Mouse (Mus musculus) right cerebral cortex, postnatal 36 days (tissue): ENCODE measurements around the gene Arhgap10.

ENCODE experiments used
- DNase-seq, 2 experiments: peaks; one replicate each; pipeline ENCODE4 v3.0.0; 2022; ENCODE audit warnings: low spot score in 2 of 2, mixed read lengths in 1 of 2

Gene Arhgap10

DNA sequence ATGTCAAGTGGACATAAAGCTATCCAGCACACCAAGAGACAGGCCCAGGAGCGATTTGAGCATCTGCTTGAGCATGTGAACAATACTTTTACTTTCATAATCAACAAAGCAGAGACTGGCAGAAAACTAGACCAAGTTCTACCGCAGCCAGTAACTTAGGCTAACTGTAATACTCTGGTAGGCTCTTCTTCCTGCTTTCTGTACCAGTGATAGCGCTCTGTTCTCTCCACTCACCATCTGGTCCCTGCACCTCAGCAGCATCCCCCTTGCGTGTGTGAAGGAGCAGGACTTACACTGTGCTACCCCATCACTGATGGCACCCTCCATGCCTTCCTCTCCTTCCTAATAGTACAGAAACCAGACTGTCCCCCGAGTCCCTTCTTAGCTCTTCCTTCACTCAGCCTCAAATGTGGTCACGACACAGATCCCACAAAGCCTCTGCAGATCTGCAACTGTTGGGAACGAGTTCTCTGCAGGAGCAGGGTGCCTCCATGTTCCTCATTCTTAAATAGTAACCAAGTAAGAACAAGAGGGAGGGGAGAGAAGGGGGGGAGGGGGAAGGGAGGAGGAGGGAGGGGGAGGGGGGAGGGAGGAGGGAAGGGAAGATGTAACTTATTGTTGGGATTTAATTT lies 235.0 kb downstream of the Arhgap10 start:
- no peak for DNase-seq

DNA sequence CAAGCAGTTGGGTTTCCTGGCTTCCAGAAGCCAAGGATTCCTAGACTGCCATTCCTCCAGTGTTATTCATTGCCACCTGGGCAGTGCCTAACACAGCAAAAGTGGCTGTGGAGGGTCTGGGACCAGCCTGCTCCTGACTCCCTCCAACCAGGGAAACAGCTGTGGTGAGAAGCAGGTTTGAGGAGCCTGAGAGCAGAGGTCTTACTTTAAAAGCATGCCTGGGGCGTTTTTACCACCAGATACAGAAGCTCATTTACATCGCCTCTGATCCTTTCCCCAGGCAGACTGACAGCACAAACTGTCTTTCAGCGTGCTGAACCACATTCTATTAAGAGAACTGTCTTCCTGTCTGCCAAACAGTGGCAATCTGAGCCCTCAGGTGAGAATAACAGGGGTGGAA lies 237.8 kb downstream of the Arhgap10 start:
- no peak for DNase-seq

DNA sequence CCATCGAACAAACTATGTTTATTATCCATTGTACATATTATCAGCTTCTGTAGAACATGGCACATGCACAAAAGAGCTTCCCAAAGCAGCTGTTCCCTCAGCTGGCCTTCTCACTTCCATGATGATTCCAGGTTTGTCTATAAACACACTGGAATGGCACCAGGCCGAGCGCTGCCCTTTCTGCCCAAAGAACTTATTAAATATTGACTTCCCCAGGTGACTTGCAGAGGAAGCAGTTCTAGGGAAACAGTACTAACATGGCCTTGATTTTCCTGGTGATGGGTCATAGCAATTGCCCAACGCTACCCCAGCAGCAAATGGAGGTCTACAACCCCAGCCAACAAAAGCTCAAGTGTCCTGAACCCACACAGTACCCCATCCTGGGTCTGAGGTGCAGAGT lies 239.5 kb downstream of the Arhgap10 start:
- DNase-seq, result no peak

DNA sequence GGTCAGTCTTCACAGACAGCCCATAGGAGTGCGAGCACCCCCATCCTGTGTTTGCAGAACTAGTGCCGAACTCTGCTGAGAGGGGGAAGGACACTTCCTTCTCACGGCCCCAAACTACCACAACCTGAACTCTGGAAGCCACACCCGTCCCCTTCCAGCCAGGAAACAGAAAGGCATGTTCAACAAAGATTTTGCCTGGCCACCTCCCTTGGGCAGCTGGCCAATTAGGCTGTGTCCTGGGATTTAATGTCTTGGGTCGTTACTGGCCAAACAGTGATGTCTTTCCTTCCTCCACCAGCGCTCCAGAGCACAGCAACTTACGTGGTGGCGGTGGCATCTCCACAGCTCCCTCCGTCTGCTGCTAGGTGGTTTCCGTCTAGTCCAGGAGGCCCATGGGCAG lies 240.9 kb downstream of the Arhgap10 start:
- no peak for DNase-seq

DNA sequence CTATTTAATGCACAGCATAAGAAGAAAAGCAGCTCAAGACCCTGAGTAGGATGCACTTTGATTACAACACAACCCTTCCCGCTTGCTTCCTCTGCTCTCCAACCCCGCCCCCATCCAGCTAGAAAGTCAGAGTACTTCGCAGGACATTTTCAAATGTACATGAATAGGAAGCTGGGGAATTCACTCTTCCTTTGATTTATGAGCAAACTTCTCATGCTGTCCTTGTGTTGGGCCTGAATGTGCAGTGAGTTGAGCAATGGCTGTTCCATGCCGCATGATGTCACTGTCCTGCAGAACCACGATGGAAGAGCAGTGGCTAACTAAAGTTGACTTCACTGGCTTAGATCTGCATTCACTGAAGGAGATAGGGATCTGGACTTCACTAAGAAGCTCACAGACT lies 242.2 kb downstream of the Arhgap10 start:
- DNase-seq, result no peak

DNA sequence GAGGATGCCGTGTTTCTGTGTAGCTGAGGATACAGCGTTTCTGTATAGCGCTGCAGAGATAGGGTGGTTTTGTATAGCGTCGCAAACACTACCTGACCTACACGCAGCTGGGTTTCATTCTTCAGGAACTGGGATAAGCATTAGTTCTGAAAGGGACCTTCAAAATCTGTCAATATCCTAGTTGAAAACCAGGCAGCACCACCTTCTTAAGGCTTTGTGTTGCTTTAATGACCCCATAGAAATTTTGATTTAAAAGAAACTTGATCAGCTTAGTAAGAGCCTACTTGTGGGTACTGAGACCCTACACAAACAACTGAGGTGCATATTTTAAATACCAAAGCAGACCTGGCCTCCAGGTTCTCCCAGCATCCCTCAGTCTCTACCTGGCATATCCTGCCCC lies 245.6 kb downstream of the Arhgap10 start:
- DNase-seq, result no peak

DNA sequence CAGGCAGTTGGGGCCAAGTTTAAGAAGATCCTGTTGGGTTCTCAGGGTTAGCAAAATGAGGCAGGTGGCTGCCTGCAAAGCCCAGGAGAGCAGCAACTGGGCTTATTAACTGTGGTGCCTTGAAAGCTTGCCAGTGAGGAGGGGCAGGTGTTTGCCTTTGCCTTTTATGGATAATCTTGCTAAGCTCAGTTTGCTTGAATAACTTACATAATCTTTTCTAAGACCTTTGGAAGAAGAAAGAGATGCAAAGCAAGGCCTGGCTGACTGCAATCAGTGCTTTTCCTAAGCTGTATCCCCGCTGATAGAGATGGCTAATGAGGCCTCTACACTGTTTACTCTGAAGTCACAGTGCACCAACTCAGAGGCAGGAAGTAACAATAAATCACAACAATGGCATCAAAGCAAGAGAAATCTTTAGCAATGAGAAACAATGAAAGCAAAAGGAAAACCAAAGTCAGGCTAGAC lies 249.8 kb downstream of the Arhgap10 start:
- DNase-seq, result no peak

DNA sequence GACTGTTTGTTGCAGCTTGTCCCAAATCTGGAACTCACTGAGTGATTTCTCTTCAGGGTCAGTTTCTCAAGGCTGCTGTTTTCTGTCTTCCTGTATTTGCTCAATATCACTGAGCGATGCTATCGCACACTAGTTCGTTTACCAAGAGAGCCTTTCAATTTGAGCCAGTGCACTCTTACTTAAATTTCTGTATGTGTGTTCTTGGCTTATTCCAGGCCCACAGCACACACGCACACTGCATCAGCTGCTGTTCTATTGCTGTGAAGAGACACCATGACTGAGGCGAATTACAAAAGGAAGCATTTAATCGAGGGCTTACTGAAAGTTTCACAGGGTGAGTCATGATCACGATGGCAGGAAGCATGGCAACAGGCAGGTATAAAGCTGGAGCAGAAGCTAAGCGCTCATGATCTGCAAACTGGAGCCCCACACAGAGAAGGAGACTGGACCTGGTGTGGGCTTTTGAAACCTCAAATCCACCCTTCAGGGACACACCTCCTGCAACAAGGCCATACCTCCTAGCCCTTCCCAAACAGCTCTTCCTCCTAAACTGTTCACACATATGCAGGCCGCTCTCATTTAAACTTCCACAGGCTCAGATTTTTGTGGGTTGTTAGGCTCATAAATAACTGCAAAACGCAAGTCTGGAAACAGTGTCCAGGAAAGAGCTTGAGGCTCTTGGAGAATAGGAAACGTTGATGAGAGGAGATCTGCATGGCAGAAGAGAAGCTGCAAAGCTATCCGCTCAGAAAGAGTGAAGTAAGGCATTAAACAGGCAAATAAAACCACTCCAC lies 255.3 kb downstream of the Arhgap10 start:
- DNase-seq, result no peak

DNA sequence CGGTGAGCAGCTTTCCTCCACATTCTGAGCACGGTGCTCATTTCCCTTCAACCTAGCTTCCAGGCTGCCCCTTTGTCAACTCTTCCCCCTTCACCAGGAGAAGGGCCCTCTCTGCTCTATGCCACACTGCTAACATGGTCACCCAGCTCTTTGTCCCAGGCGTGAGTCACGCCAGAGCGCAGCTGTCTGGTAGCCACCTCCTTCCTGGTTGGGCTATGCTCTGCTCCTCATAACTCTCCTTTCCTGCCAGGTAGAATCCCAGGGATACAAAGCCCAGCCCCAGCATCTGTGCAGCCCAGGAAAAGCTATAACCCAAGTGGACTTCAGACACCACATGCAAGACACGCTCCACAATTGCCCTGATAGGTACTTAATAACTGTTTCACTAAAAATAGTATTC lies 256.5 kb downstream of the Arhgap10 start:
- no peak for DNase-seq

DNA sequence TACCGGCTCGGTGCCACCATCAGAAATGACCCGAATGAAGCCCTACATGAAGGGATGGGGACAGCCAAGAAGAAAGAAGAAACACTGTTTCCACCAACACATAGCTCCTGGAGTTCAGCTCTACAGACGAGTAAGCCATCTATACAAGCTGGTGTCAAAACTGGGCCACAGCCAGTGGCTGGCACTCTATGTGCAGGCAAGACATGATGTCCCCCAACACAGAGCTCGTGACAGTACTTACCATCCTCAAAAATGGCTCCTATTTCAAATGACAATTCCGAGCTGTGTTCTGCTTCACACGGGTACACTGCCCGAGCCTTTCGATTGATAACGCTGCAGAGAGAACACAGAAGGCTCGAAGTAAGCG lies 260.7 kb downstream of the Arhgap10 start:
- peak in 1 of 2 experiments; percentile 34 for DNase-seq

DNA sequence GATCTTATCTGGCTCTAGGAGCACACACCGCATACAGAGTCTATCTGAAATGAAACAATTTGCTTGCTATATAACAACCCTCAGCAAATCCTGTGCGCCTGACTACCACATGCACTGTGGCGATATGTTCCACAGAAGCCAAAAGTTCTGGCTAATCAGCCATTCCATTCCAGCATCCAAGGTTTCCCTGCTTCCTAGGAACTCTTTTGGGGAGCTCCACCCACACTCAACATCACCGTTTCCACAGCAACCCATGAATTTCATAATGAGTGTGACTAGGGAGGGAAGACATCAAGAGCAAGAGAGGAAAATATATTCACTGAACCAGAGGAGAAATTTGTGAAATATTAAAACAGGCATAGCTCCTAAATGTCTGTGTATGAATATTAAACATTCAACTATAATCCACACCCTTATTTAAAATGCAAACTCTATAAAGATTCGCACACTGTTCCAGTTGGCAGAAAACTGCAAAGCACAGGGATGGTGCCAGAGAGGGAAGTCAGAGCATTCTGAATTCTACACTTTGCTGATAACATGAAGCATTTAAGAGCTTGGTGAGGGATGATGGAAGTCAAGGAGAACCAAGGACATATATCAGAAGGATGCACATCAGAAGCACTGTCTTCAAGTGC lies 261.2 kb downstream of the Arhgap10 start:
- DNase-seq, result peak; percentile 47 to 71

DNA sequence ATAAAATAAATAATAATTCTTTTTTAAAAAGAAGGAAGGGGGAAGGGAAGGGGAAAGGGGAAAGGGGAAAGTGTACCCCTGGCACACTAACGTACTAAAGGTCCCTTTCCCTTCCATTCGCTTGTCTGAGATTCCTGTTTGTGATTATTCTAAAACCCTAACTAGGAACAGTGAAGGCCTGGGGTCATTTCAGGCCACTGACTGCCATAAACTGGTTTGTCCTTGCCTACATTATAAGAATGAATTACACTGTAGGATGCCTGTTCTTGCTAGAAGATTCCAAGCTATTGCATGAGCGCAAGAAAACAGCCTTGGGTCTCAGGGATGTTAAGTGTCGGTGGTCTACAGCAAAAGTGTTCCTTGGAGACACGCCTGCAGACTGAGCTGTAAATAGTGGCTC lies 263.3 kb downstream of the Arhgap10 start:
- no peak for DNase-seq

DNA sequence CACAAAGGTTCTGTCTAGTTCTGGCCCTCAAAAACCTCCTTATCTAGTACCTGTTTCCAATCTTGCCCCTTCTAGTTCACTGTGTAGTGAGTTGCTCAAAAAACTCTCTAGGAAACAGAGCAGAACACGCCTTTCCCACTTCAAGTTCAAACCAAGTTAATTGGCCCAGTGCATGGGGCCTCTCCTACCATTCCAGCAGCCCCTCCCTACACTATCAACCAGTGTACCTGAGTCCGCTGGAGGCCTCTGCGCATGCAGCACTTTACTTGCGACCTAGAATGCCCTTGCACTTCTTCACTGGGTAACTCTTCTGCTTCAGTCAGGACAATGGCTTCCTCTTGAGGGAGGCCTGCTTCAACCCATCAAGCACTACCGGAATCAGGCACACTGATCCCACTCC lies 266.6 kb downstream of the Arhgap10 start:
- no peak for DNase-seq

DNA sequence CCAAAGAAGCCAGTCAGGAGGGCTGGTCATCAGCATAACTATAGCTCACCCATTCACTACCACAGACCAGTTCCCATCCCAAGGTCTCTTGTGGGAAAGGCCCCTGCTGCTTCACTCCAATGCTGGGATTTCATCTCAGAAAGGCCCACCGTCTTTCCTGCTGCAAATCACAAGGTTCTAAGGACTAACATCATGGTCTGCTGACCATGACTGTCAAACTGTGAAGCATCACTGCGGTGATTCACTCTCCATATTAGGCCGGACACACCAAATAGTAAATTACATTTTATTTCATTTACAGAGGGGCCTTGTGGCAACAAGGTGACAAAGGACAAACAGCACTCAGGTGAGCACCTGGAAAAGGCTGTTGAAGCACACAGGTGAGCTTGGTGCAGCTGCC lies 267.7 kb downstream of the Arhgap10 start:
- DNase-seq, result no peak

DNA sequence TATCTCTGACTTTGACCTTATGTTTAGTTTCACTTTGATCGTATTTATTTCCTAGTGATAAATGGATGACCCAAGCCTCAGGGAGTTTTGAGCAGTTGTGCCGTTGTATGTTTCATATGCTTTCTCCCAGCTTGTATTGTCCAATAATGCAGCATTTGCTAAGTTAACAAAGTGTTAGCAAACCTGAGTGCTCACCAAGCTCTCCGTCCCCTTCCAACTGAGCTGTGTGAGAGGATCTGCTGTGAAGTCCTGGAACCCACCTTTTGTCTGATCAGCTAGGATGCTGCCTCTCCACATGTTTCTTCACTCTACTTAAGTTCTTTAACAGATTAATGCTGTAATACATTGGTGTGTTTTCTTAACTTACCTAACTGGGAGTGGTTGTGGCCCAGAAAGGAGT lies 276.4 kb downstream of the Arhgap10 start:
- no peak for DNase-seq

DNA sequence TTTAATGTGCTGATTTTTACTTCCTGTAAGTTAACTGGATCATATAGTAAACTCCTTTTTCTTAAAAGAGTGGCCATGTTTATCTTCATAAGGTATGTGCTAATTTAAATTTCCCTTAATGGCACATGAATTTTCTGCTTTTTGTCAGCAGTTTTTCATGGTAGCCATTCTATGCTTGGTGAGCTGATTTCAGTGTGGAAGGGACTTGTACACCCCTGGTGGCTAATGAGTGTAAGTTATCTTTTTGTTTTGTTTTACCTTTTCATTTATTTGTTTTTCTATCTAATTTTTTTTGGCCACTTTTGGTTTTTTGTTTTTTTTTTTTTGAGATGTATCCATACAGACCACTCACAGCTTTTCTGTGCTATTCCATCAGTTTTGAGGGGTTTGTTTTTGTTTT lies 278.3 kb downstream of the Arhgap10 start:
- DNase-seq, result no peak

DNA sequence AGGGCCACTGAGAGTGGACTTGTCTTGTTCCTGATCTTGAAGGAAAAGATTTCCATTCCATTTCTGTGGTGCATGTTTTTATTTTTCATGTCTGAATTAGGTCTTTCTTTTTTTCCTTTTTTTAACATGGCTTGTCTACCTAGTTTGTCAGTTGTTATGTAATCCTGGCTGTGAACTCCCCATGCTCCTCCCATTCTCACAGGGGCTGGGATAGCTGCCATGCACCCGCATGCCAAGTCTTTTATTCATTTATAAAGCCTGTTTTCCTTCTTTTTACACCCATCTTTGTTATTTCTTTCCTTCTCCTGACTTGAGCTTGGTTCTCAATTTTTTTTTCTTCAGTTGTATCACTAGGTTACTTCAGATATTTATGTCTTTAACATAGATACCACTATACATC lies 281.1 kb downstream of the Arhgap10 start:
- no peak for DNase-seq

DNA sequence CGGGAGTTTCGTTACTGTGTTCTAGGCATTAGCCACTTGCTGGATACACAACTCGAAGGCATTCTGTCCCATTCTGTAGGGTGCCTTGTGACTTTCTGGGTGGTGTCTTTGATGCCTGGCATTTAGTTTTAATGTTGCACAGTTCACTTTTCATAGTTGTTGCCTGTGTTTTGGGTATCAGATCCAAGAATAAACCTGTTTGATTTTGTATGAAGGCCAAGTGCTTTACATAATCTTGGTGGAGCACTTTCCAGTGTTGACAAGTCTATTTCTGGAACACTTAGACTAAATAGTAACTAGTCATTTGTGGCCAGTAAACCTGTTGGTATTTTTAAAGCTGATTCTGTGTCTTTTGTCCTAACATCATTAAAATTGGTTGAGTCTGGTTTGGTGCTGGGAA lies 285.3 kb downstream of the Arhgap10 start:
- DNase-seq, result no peak

DNA sequence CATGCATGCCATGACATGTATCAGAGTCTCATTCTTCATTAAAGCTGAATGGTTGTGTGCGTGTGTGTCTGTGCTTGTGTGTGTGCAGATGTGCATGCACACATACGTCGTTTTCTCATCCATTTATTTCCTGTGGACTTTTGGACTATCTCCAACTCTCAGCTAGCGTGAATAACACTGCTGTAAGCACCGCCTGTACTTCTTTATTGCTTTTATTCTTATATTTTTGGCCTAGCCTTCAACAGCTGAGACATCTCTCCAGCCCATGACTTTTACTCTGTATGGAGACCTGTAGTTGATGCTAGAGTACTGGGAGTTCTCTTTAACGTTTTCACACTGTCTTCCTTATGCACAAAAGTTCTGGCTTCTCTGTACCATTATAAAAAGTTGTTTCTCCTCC lies 285.9 kb downstream of the Arhgap10 start:
- DNase-seq, result no peak

DNA sequence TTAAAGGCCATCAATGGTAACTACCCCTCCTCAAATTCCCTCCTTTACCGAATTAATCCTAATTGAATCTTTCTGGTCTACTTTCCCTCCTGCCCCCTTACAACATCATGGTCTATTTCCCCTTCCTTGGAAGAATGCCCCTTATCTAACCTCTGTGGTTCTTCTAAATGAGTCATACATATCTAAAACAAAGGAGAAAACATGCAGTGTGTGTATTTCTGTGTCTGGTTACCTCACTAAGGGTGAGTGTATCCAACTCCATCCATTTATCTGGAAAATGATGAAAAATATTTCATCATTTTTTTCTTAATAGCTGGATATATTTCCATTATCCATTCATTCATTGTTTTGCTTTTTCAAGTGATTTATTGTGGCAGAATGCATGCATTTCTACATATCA lies 286.5 kb downstream of the Arhgap10 start:
- no peak for DNase-seq

DNA sequence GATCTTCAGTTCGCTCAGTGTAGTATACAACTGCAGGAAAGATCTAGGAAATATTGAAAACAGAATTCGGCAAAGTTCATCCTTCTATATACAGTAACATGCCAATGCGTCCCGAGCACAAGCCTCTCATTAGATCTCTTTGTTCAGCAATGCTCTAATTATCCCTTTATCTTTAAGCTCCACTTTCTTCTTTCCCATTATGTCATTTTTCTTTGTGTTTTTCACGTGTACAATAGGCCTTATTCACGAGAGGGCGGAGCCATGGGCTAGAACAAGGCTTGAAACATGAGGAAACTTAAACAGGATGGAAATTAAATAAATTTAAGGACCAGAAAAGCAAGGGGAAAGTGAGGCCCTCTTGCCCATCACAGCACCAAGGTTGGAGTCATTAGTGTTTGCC lies 289.1 kb downstream of the Arhgap10 start:
- DNase-seq, result no peak

DNA sequence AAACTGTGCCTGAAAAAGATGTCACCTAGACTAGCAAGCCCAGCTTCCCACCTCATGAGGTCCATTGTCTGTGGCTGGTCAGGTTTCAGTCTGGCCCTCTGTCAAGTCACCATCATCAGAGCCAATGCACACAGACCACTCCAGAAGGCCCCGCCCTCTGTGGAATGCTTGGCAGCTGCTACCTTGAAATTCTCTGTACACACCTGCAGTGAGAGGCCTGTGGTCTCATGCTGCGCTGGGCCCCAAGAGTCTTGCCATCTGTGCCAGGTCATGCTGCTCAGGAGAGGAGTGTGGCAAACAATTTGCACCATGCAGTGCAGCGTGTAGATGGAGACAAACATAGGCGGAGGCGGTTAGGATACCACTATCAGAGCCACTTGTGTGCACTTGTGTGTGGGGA lies 290.0 kb downstream of the Arhgap10 start:
- DNase-seq, result no peak

DNA sequence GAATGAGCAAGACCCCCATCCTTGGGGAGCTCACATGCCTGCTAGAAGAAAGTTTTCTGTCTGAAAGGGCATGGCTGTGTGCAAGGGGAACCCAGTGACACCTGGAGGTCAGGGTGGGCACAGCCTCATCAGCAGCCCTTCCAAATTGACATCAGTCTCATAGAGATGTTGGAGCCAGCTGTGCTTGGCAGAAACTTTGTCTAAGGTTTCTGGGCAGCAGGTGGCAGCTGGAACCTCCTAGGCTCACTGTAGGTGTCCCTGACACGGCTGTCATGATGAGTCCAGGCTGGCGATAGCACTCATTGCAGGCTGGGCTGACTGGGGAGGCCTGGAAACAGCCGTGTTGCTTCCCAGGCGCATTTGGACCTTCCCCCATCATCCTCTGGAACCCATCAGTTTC lies 294.6 kb downstream of the Arhgap10 start:
- DNase-seq, result no peak
